Mouse (Mus musculus) heart, embryonic 15.5 days (tissue): ENCODE data around the gene Tbr1. TPM values are rescaled to one million over a fixed set of nuclear protein-coding genes. Genes with fewer than 3 reads are reported as not detected.

Source experiments
- ATAC-seq: fragments of 200-750 bp; cut with Nextera tagmentation; replicated peaks from 2 replicates; pipeline ENCODE4 v1.8.0; 2017; ENCODE audit warnings: low read depth, moderate TSS enrichment; ENCODE audit not compliant: insufficient number of reproducible peaks, insufficient read depth, low FRiP score
- H3K27ac ChIP-seq: fragments of 300-500 bp; sonication (generic); 2 replicates; pipeline ENCODE4 v1.5.1; 2015; ENCODE audit warnings: mild to moderate bottlenecking, inconsistent platforms
- H3K27me3 ChIP-seq: fragments of 300-500 bp; sonication (generic); 2 replicates; pipeline ENCODE4 v1.6.1; 2015; ENCODE audit warnings: inconsistent platforms
- H3K36me3 ChIP-seq: fragments of 300-500 bp; sonication (generic); 2 replicates; pipeline ENCODE4 v1.6.1; 2015; ENCODE audit warnings: mild to moderate bottlenecking, inconsistent platforms
- H3K4me1 ChIP-seq: fragments of 300-500 bp; sonication (generic); replicated peaks from 2 replicates; pipeline ENCODE4 v1.6.1; 2015; ENCODE audit warnings: inconsistent platforms
- H3K4me2 ChIP-seq: fragments of 300-500 bp; sonication (generic); 2 replicates; pipeline ENCODE4 v1.6.1; 2015; ENCODE audit warnings: inconsistent platforms, mild to moderate bottlenecking, moderate library complexity
- H3K4me3 ChIP-seq: fragments of 300-500 bp; sonication (generic); 2 replicates; pipeline ENCODE4 v1.5.1; 2015; ENCODE audit warnings: mild to moderate bottlenecking, inconsistent platforms
- H3K9ac ChIP-seq: fragments of 300-500 bp; sonication (generic); 2 replicates; pipeline ENCODE4 v1.6.1; 2015; ENCODE audit warnings: mild to moderate bottlenecking, inconsistent platforms
- H3K9me3 ChIP-seq: fragments of 300-500 bp; sonication (generic); replicated peaks from 2 replicates; pipeline ENCODE4 v1.6.1; 2016; ENCODE audit warnings: inconsistent platforms
- WGBS: fragments of 180-500 bp; shearing (Covaris S2); methylation state at CpG from one replicate; pipeline ENCODE4 v1.1.7; 2015; ENCODE audit warnings: mixed read lengths; 5-methylcytosine and 5-hydroxymethylcytosine counted together
- microRNA-seq: library from miRNA; unstranded; fragments of <30 nt; microRNA quantifications from one replicate; pipeline ENCODE4, GENCODE M21; 2016
- polyA plus RNA-seq: library from polyadenylated mRNA; unstranded; fragments of >200 nt; fragmentation: Nextera tagmentation; extraction: Ambion mirVana; gene quantifications from 2 replicates; pipeline ENCODE4 v1.2.1, GENCODE M21; 2015

Gene Tbr1
- polyA plus RNA-seq, 1 experiment from 2014 or later = 0.03 TPM

DNA sequence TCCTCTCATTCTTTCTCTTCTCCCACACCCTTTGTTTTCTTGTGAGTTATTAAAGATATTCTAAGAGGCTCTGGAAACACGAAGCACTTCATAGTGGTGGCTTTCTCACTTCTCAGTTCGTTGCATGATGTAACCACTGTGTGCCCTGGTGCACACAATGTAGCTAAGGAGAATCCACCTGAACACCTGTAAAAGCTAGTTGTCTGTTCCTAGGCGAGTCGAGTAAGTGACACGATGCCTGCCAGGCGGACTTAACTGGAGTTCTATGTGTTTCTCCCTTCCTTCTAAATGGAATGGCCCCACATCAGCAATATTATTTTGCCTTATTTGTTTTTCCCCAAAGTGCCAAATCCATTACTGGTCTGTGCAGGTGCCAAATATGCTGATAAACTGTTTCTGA lies 10.4 kb downstream of the Tbr1 start:
- Histone ChIP-seq H3K4me2 (no peak overlapping the region), H3K36me3 (no peaks in the 10 kb centered on the region), H3K4me3 (no peak overlapping the region), H3K9me3 (no peaks in the 10 kb centered on the region), H3K4me1 (peaks cover 25% of the 10 kb centered on the region), H3K9ac (no peak overlapping the region), H3K27ac (no peak overlapping the region), H3K27me3 (peaks cover 92% of the 10 kb centered on the region)
- no peak for ATAC-seq
- WGBS = 16% methylated on average over 6 of the region's 6 CpGs

DNA sequence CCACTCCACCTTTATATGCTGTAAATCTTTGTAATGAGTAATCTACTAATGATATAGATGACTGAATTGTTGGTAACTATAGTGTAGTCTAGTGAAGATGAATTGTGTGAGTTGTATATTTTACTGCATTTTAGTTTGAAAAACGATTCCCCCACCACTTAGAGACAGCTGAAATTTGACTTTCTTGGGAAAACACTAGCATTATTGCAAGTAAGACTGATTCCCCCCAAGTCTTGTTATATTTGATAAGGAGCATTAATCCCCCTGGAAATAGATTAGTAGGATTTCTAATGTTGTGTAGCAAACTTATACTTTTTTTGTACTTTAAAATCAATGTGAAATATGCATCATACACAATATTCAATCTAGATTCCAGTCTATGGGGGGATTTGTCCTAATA lies 10.8 kb downstream of the Tbr1 start:
- Histone ChIP-seq H3K4me2 (no peak overlapping the region), H3K9ac (no peak overlapping the region), H3K4me1 (peaks cover 25% of the 10 kb centered on the region), H3K4me3 (no peak overlapping the region), H3K27me3 (peaks cover 90% of the 10 kb centered on the region), H3K36me3 (no peaks in the 10 kb centered on the region), H3K9me3 (no peaks in the 10 kb centered on the region), H3K27ac (no peak overlapping the region)
- no peak for ATAC-seq
- 24% methylated on average over 1 of the region's 1 CpGs for WGBS

DNA sequence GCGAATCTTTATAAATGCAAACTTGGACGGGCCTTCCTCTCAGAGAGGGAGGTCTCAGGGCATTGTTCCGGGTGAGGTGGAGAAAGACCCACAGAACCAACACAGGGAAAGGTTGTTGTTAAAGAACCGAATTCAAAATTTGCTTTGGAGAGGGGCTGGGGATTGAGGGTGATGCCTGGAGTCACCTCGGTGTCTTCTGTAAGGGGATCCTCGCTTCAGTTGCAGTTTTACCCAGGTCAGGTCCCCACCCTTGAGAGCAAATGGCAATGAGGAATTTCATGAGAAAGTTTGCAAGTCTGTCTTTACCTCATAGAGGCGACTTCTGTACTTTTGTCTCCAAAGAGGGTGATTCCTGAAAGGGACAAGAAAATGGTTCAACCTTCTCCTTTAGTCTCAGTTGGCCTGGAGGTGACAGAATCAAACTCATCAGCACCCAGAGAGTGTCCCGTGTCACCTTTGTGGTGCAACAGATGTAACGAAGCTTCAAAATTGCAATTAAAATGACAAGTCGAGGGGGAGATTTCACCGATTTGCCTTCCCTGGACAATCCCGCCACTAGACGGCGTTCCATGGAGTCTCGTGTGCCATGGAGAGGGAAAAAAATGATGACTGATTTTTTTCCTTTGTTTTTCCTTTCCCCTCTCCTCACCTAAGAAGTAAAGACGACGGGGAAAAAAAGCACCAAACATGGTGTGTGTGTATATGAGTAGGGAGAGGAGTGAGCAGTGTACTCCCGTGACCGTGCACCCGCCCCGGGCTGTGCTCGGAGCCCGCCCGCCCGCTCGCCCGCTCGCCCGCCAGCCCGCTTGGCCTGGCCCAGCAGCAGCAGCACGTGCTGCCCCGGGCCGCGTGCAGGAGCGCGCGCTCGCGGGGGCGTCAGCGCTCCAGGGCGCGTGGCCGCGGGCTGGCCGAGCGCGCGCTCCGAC lies 12.1 kb downstream of the Tbr1 start:
- Histone ChIP-seq H3K4me2 (peak overlapping the region; percentile 91), H3K36me3 (no peaks in the 10 kb centered on the region), H3K27ac (no peak overlapping the region), H3K4me3 (peak overlapping the region; percentile 55), H3K9me3 (no peaks in the 10 kb centered on the region), H3K4me1 (peaks cover 25% of the 10 kb centered on the region), H3K9ac (no peak overlapping the region; the same call in 1 of the 2 replicates), H3K27me3 (peaks cover 81% of the 10 kb centered on the region)
- WGBS = 3% methylated on average over 50 of the region's 50 CpGs
- ATAC-seq = peak; percentile 44; the same call in 1 of the 2 replicates

DNA sequence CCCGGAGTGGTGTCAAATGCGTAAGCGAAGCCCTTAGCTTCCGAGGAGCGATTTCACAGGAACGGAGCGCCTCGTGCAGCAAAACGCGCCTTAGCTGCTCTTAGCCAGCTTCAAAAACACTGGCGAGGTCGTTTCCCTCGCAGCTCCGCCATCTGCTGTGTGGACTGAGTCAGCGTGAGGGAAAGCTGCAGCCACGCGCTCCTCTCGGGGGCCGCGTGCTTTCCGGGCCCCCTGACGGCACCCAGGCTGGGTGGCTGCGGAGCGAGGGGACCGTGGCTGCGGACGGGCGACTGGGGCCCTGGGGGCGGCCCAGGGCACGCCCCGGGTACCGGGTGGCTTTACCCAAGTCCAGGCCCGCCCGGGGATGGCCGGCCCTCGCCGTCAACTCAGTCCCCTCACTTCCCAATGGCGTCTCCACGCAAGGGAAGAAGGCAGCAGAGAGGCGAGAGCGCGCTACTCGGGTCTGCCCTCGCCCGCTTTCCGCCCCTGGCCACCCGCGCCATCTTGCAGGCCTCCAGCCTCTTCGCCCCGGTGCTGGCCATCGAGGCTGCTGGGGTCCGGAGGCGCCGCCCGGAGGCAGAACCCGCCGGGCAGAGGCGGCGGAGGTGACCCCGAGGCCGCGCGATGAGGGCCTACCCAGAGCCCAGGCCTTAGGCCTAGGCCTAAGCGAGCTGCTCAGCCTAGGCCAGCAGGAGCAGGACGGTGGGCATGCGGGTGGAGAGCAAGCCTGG lies 13.0 kb downstream of the Tbr1 start:
- Histone ChIP-seq H3K4me1 (peaks cover 25% of the 10 kb centered on the region), H3K4me2 (peak overlapping the region; percentile 91), H3K36me3 (no peaks in the 10 kb centered on the region), H3K27ac (no peak overlapping the region), H3K27me3 (peaks cover 77% of the 10 kb centered on the region), H3K9ac (peak overlapping the region; percentile 42), H3K9me3 (no peaks in the 10 kb centered on the region), H3K4me3 (peak overlapping the region; percentile 55)
- ATAC-seq = peak; percentile 45
- 10% methylated on average over 63 of the region's 66 CpGs for WGBS

DNA sequence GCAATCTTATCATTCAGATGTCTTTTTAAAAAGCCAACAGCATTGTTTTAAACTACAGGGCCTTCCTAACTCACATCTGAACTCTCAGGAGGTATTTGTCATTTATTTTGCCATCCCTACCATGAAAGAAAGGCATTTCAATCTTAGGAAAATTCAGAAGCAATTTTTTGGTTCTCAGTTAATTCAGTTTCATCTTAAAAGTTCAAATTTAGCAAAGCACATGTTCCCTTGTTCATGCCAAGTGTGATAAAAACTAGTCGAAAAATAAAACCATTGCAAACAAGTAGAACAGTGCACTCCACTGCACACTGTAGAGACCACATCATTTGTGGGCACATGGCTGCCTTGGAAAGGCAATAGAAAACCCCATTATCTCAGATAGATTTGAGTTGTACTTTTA lies 15.5 kb downstream of the Tbr1 start:
- no peak for ATAC-seq
- no peak overlapping the region for H3K27ac ChIP-seq
- no peaks in the 10 kb centered on the region for H3K9me3 ChIP-seq
- H3K9ac ChIP-seq = no peak overlapping the region
- H3K36me3 ChIP-seq = no peaks in the 10 kb centered on the region
- no peak overlapping the region for H3K4me3 ChIP-seq
- H3K4me1 ChIP-seq = peaks cover 13% of the 10 kb centered on the region
- no peak overlapping the region for H3K4me2 ChIP-seq
- peaks cover 57% of the 10 kb centered on the region for H3K27me3 ChIP-seq
- WGBS = 64% methylated on average over 1 of the region's 1 CpGs

DNA sequence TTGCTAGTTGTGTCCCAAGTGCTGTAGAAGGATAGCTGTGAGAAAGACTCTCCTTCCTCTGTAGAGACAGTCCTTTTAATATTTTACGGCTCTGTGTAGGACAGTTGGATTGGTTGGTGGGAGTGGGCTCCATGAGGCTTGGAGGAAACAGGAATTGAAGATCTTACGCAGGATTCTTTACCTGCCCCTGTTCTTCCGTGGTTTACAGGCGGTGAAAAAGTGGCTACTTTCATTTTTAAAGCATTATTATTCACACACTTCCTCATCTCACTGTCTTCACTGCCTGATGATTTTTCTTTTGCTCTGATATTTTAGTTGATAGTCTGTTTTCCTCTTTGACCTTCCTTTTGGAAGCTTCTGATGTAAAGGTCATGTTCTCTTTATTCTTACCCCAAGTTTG lies 17.5 kb downstream of the Tbr1 start:
- Histone ChIP-seq H3K9ac (no peak overlapping the region), H3K27ac (no peak overlapping the region), H3K36me3 (no peaks in the 10 kb centered on the region), H3K9me3 (no peaks in the 10 kb centered on the region), H3K4me2 (no peak overlapping the region), H3K4me1 (peaks cover 9% of the 10 kb centered on the region), H3K27me3 (peaks cover 37% of the 10 kb centered on the region), H3K4me3 (no peak overlapping the region)
- ATAC-seq = no peak
- WGBS = 70% methylated on average over 4 of the region's 4 CpGs

DNA sequence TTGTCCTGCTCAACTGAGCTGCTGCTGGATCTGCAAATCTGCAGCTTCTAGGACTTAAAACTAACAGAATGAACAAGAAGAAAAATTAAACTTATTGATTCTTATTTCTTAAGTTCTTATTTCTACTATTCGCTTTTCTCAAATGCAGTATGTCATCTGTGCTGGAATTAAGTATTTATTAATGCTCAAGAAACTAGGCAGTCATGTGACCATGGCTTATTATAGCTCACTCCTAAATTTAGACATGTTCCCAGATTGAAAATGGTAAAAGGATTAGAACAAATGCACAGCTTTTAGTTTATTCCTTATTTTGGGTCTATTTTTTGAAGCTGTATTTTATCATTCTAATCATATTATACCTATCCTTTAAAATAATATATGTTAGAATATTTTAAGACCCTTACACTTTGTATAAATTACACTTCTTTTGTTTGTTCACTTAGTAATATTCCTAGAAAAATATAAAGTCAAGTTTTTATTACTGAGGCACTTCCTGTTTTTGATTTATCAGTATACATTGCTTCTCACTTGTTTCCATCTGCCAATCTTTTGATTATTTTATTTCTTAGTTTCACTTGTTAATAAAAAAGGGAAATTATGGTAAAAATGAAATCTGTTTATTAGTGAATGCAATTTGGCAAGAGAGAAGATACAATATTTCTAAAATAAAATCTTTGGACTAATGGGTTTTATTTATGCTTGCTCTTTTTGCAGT lies 20.9 kb downstream of the Tbr1 start:
- no peak overlapping the region for H3K4me2 ChIP-seq
- 77% methylated on average over 1 of the region's 1 CpGs for WGBS
- no peak for ATAC-seq

DNA sequence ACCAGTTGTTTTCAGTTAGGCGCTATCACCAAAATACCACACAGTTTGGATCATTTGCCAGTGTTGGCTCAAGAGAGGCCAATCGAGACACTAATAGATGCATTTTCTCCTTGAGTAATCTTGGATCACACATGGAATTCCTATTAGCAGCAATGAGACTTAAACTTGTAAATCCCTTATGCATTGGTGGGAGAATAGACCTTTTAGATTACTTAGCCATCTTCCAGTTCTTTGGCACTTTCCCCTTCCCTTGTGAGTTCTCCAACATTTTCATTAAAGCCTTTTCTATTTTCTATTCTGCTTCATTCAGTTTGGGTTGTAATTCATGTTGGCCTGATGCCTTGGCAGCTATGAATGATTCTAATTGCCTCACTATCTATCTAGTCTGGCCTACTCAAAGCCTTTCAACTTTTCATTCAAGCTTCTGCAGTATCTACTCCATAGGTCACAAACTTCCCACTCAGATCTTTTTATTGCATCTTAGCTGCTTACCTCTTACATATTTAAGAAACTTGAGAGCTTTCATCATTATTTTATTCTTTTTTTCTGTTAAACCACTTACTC lies 34.6 kb downstream of the Tbr1 start:
- no peak overlapping the region for H3K9ac ChIP-seq
- H3K4me2 ChIP-seq = no peak overlapping the region
- WGBS = 72% methylated on average over 2 of the region's 2 CpGs
- H3K27ac ChIP-seq = no peak overlapping the region
- H3K4me3 ChIP-seq = no peak overlapping the region
- ATAC-seq = no peak
- H3K9me3 ChIP-seq = no peaks in the 10 kb centered on the region
- no peaks in the 10 kb centered on the region for H3K27me3 ChIP-seq
- H3K4me1 ChIP-seq = no peaks in the 10 kb centered on the region
- H3K36me3 ChIP-seq = no peaks in the 10 kb centered on the region

More for the DNA sequence above, 20.9 kb downstream of the Tbr1 start:
- H3K4me1 ChIP-seq = no peaks in the 10 kb centered on the region
- no peaks in the 10 kb centered on the region for H3K9me3 ChIP-seq
- H3K9ac ChIP-seq = no peak overlapping the region
- H3K27me3 ChIP-seq = 0 out of 2 replicates have a peak, but pooled peaks cover 12% of the 10 kb centered on the region
- H3K36me3 ChIP-seq = no peaks in the 10 kb centered on the region
- no peak overlapping the region for H3K27ac ChIP-seq
- H3K4me3 ChIP-seq = no peak overlapping the region

Small RNA genes within 50 kb of the gene (microRNA-seq; reads per million reads assigned to microRNA genes)
- not detected for gene Gm22403

Other genes with a start within 250 kb of the Tbr1 start
- gene Tank, start 224.3 kb upstream of the Tbr1 start, polyA plus RNA-seq = 21.5 and 21.7 TPM in 2 replicates
- 111 and 118 TPM in 2 replicates for gene Psmd14, start 91.2 kb upstream of the Tbr1 start, polyA plus RNA-seq
- gene Slc4a10, start 243.5 kb downstream of the Tbr1 start, polyA plus RNA-seq = 0.19 and 0.43 TPM in 2 replicates